Mouse (Mus musculus) left cerebral cortex, postnatal 14 days (tissue): ENCODE data around the gene 4930469K13Rik. TPM values are rescaled to one million over a fixed set of nuclear protein-coding genes. Genes with fewer than 3 reads are reported as not detected.

ENCODE experiments used
- DNase-seq, 2 experiments: peaks; one replicate each; pipeline ENCODE4 v3.0.0; 2021 to 2022; ENCODE audit warnings: low spot score in 2 of 2, mixed read lengths in 1 of 2
- intact Hi-C: fragments of 180-260 bp; cut with DNase I; formaldehyde crosslinking; loops from one replicate; pipeline ENCODE4 v1.15.1; 2025
- total RNA-seq, 2 experiments: library from RNA; stranded (reverse); gene quantifications; 2 replicates each; pipeline ENCODE4 v1.2.3; 2021

The 4930469K13Rik gene
- total RNA-seq, 2 experiments from 2014 or later = not detected

GRCm38 (mm10) chr11:34048375-34049124 is 49.8 kb downstream of the 4930469K13Rik start:
- DNase-seq = no peak
- intact Hi-C loops = no loop called here

GRCm38 (mm10) chr11:34047542-34047937 is 50.8 kb downstream of the 4930469K13Rik start:
- intact Hi-C loops = no loop called here
- no peak for DNase-seq

- no peak for DNase-seq
- intact Hi-C loops = no loop called here
These were observed 51.4 kb downstream of the 4930469K13Rik start, which contains the start of gene Lcp2 for GRCm38 (mm10) chr11:34046767-34047541. TSS of gene Lcp2 (plus strand) at chr11:34046920.

GRCm38 (mm10) chr11:34042808-34043207 is 55.5 kb downstream of the 4930469K13Rik start:
- intact Hi-C loops = no loop called here
- DNase-seq = no peak

GRCm38 (mm10) chr11:34040061-34040460 is 58.3 kb downstream of the 4930469K13Rik start:
- intact Hi-C loops = no loop called here
- peak in 1 of 2 experiments; percentile 13 for DNase-seq

GRCm38 (mm10) chr11:34035909-34036658 is 62.3 kb downstream of the 4930469K13Rik start:
- no peak for DNase-seq
- intact Hi-C loops = no loop called here

- DNase-seq = no peak
- intact Hi-C loops = no loop called here
These were observed 63.6 kb downstream of the 4930469K13Rik start for GRCm38 (mm10) chr11:34034794-34035193.

- intact Hi-C loops = no loop called here
- DNase-seq = peak; percentile 13 to 64
These were observed 64.3 kb downstream of the 4930469K13Rik start for GRCm38 (mm10) chr11:34034008-34034505.

- no peak for DNase-seq
- intact Hi-C loops = no loop called here
These were observed 67.1 kb downstream of the 4930469K13Rik start for GRCm38 (mm10) chr11:34031015-34031805.

- DNase-seq = no peak
- intact Hi-C loops = no loop called here
These were observed 68.7 kb downstream of the 4930469K13Rik start for GRCm38 (mm10) chr11:34029658-34030057.

- no peak for DNase-seq
- intact Hi-C loops = no loop called here
These were observed 73.3 kb downstream of the 4930469K13Rik start for GRCm38 (mm10) chr11:34025091-34025490.

GRCm38 (mm10) chr11:34012007-34012652 is 86.2 kb downstream of the 4930469K13Rik start:
- intact Hi-C loops = no loop called here
- DNase-seq = no peak

GRCm38 (mm10) chr11:34010859-34011172 is 87.5 kb downstream of the 4930469K13Rik start:
- DNase-seq = peak; percentile 39 to 54
- intact Hi-C loops = no loop called here

GRCm38 (mm10) chr11:34010133-34010858 is 88.1 kb downstream of the 4930469K13Rik start:
- no peak for DNase-seq
- intact Hi-C loops = no loop called here

- intact Hi-C loops = loop anchor here (5.0 to 10.0 kb wide), 3 partner anchors 82 to 277 kb away; no protein-coding TSS in a partner anchor
- no peak for DNase-seq
These were observed 88.9 kb downstream of the 4930469K13Rik start for GRCm38 (mm10) chr11:34009316-34010087.

GRCm38 (mm10) chr11:34008702-34009101 is 89.7 kb downstream of the 4930469K13Rik start:
- intact Hi-C loops = loop anchor here (5.0 to 10.0 kb wide), 3 partner anchors 81 to 276 kb away; no protein-coding TSS in a partner anchor
- peak; percentile 69 to 74 for DNase-seq

GRCm38 (mm10) chr11:34008214-34008613 is 90.1 kb downstream of the 4930469K13Rik start:
- intact Hi-C loops = loop anchor here (5.0 to 10.0 kb wide), 3 partner anchors 81 to 276 kb away; no protein-coding TSS in a partner anchor
- no peak for DNase-seq
